Mouse (Mus musculus) ES-Bruce4 (cell line): ENCODE data around the gene Slc10a6.

Experiments used
- CTCF ChIP-seq: IDR thresholded peaks from one replicate; pipeline ENCODE4 v1.8.1; 2011; ENCODE audit warnings: low read depth, low read length
- EP300 ChIP-seq: IDR thresholded peaks from 2 replicates; pipeline ENCODE4 v1.6.1; 2011; ENCODE audit warnings: low read depth, low read length; ENCODE audit not compliant: insufficient read depth
- POLR2A ChIP-seq: IDR thresholded peaks from one replicate; pipeline ENCODE4 v1.8.1; 2011; ENCODE audit warnings: low read length; ENCODE audit not compliant: insufficient read depth

- TF ChIP-seq CTCF, result peak; percentile 71
- TF ChIP-seq POLR2A, result no peak
- no peak for TF ChIP-seq EP300
Observed at GRCm38 (mm10) chr5:103655346-103656118, 26.3 kb upstream of the Slc10a6 start, which contains the start of gene 1700016H13Rik.
